Comparison of ENCODE assay signal across 8 mouse cellular contexts in the genomic region with DNA sequence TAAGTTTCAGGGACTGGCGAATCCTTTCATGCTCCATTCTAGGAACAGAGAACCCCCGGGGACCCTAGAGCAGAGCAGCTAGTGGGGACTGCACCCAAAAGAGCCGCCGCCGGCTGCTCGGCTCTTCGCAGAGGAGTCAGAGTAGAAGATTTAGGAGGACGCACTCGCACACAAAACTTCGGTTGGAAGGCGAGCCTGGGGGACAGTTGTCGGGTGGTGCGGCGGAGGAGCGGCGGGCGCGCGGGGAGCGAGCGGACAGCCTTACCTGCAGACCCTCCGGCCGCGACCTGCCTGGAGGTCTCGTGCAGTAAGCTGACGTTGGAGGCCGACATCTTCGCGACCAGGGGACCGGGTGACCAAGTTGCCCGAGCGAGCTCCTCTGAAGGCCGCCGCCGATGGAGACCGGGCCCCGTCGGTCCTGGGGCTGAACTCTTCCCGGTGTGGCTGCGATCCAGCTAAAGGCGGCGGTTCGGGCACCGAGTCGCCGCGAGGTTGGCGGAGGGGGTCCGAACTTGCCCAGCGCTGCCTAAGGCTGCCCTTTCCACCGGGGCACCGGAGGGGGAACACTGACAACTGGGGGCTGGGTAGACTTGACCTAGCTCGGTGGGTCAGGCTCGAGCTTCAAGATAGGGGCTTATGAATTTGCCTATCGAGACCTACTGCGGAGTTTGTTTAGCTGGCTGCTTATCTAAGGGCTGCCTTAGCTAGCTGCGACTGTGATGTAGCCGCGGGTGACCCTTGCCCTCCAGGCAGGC. TPM values are rescaled to one million over a fixed set of nuclear protein-coding genes. Genes with fewer than 3 reads are reported as not detected.
DNase-seq lines count a peak whose midpoint lies in the region; ATAC-seq and TF ChIP-seq lines count a peak whose summit lies in the region.

No protein-coding gene starts in this region.

- H3K36me3 ChIP-seq in lung, embryonic 14.5 days (ENCODE audit: insufficient read depth), result no peaks in the 10 kb centered on the region

- no peaks in the 10 kb centered on the region for H3K4me1 ChIP-seq in lung, embryonic 14.5 days (ENCODE audit: insufficient read depth)

- H3K9me3 ChIP-seq in lung, embryonic 14.5 days (ENCODE audit: low read depth, low read length), result no peaks in the 10 kb centered on the region

- DNase-seq in right cerebral cortex, postnatal 10 days (ENCODE audit: low spot score in 2 of 2), result peak; percentile 21 to 23
- no peak for DNase-seq in right cerebral cortex, adult 18-20 months
- peak; percentile 71 for DNase-seq in embryo, embryonic 11 days
- peak; percentile 11 to 46 for DNase-seq in heart, adult 18-20 months
- peak; percentile 81 for DNase-seq in kidney, adult 11 months
- peak; percentile 63 for DNase-seq in lung, embryonic 14.5 days
- peak; percentile 34 for DNase-seq in ovary, postnatal 36 days (ENCODE audit: low spot score)

- H3K4me3 ChIP-seq in lung, embryonic 14.5 days (ENCODE audit: low read depth, low read length), result peak overlapping the region; percentile 53

- peak overlapping the region; percentile 30; the same call in 1 of the 2 replicates for H3K27ac ChIP-seq in lung, embryonic 14.5 days (ENCODE audit: low read depth)

- peak; percentile 67 for ATAC-seq in lung, embryonic 14.5 days (ENCODE audit: insufficient read depth)
- ATAC-seq in activated CD4-positive, CD25-positive, alpha-beta regulatory T cell, adult 4 months, result no peak

- H3K27me3 ChIP-seq in lung, embryonic 14.5 days (ENCODE audit: insufficient read depth, low read length), result peaks cover 13% of the 10 kb centered on the region

- WGBS in lung, embryonic 14.5 days, result under 1% methylated on average over 59 of the region's 59 CpGs

- no peak for TF ChIP-seq CTCF in lung, embryonic 14.5 days (IDR thresholded peaks at IDR 0.05; ENCODE audit: low read depth)

- H3K4me2 ChIP-seq in lung, embryonic 14.5 days, result peak overlapping the region; percentile 89

- H3K9ac ChIP-seq in lung, embryonic 14.5 days, result peak overlapping the region; percentile 60

RNA-seq across cellular contexts. Expression of gene Slc25a21, which starts 0.5 kb away (rescaled TPM):
- total RNA-seq in heart, adult 18-20 months (2021), result under 1 TPM; 0.64 to 0.67 TPM
- polyA plus RNA-seq in lung, embryonic 14.5 days (2014; fragmentation: Nextera tagmentation; extraction: Ambion mirVana), result 0.13 and 0.14 TPM in 2 replicates
- polyA plus RNA-seq in activated CD4-positive, CD25-positive, alpha-beta regulatory T cell, adult 4 months (2017; shearing (Covaris generic)), result not detected

RNA-seq across cellular contexts. Expression of gene Prps1l3, which starts 33.4 kb away (rescaled TPM):
- 10 to 100 TPM; 17.5 to 19.0 TPM for total RNA-seq in heart, adult 18-20 months (2021)
- polyA plus RNA-seq in lung, embryonic 14.5 days (2014; fragmentation: Nextera tagmentation; extraction: Ambion mirVana), result 87.5 and 94.3 TPM in 2 replicates
- 10 to 100 TPM; 59.3 to 63.6 TPM for polyA plus RNA-seq in activated CD4-positive, CD25-positive, alpha-beta regulatory T cell, adult 4 months (2017; shearing (Covaris generic))

RNA-seq across cellular contexts. Expression of gene Mipol1, which starts 33.4 kb away (rescaled TPM):
- 1 to 10 TPM; 3.5 to 5.5 TPM for total RNA-seq in heart, adult 18-20 months (2021)
- polyA plus RNA-seq in lung, embryonic 14.5 days (2014; fragmentation: Nextera tagmentation; extraction: Ambion mirVana), result 9.5 and 10.7 TPM in 2 replicates
- 1 to 10 TPM; 7.7 to 7.9 TPM for polyA plus RNA-seq in activated CD4-positive, CD25-positive, alpha-beta regulatory T cell, adult 4 months (2017; shearing (Covaris generic))
